Mouse (Mus musculus) lung, postnatal 10 days (tissue): ENCODE results near the gene Ano6.

Experiments used
- DNase-seq: peaks from one replicate; pipeline ENCODE4 v3.0.0; 2021

The Ano6 gene

GRCm38 (mm10) chr15:95948411-95948810, 157.8 kb downstream of the Ano6 start:
- DNase-seq, result no peak

GRCm38 (mm10) chr15:95949336-95949735, 158.7 kb downstream of the Ano6 start:
- no peak for DNase-seq

GRCm38 (mm10) chr15:95951497-95951896, 160.9 kb downstream of the Ano6 start:
- DNase-seq, result no peak

- DNase-seq, result no peak
Measured at GRCm38 (mm10) chr15:95956692-95957091, 166.0 kb downstream of the Ano6 start.

- no peak for DNase-seq
Measured at GRCm38 (mm10) chr15:95962411-95963123, 171.9 kb downstream of the Ano6 start.

- DNase-seq, result no peak
Measured at GRCm38 (mm10) chr15:95963124-95963482, 172.5 kb downstream of the Ano6 start.

DNA sequence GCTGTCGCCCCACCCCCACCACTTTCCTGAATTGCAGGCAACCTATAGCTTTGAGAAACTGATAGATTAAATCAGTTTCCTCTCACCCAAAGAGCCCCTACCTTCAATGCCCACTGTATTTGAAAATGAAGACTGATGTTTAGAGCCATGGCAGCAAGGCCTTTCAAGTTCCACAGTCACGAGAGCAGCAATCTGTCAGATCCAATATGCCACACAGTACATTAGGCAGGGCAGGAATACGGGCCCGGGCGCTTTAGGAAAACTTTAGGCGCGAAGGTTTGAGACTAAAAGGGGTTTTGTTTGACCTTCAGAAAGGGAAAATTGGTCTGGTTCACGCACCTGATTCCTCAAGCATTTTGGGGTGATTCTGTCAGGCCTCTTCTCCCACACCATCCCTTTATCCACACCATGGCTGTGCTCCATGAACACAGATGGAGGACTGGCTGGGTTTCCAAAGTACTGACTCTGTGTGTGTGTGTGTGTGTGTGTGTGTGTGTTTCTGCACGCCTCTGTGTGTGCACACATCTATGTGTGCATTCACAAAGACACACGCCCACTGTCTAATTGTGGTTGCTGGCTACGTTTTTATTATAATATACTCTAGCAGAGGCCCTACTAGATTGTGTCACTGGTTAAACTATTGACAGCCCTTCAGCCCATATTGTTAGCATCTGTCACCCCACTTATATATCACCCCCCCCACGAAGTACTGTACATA, 173.0 kb downstream of the Ano6 start:
- no peak for DNase-seq

- no peak for DNase-seq
Measured at GRCm38 (mm10) chr15:95964251-95964561, 173.6 kb downstream of the Ano6 start.

GRCm38 (mm10) chr15:95966979-95967378, 176.3 kb downstream of the Ano6 start:
- no peak for DNase-seq

DNA sequence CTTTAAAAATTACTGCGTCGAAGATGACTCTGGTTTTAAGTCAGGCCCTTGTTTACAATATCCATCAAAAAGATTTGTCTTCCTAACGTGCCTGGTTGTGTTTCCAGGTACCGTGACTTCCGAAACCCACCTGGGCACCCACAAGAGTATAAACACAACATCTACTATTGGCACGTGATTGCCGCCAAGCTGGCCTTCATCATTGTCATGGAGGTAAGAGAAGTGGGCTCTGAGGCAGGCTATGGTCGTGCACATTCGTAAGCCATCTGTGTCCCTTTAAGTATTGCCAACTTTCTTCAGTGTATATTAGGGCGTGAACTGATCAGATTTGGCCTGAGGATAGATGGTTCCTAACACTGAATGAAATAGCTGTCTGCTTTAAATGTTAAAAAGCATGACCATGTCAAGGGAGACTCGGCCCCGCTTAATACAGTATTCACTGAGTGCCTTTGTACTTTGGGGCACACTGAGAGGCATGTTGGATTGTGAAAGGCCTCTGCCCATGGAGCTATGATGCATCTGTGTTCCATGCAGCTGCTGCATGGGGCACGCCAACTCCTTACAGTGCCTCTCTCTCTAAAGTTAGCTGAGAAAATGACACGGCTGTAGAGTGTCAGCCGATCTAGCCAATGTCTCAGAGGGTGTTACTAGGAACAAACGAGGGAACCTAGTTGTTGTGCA, 177.0 kb downstream of the Ano6 start:
- no peak for DNase-seq

DNA sequence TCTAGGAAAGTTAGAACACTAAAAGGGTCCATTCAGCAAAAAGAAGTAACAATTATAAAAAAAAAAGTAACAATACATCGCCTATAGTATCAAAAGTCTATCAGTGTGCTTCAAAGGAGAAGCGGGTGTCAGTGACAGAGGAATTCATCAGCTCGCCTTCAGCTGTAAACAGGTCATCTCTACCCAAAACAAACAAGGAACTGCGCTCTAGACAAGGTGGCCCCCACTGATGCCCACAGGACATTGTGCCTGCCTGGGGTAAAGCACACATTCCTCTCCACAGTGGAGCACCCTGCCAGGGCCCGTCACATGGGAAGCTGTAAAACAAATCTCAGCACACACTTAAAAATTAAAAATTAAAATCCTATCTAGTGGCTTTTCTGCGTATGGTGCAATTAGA, 179.0 kb downstream of the Ano6 start:
- DNase-seq, result no peak

DNA sequence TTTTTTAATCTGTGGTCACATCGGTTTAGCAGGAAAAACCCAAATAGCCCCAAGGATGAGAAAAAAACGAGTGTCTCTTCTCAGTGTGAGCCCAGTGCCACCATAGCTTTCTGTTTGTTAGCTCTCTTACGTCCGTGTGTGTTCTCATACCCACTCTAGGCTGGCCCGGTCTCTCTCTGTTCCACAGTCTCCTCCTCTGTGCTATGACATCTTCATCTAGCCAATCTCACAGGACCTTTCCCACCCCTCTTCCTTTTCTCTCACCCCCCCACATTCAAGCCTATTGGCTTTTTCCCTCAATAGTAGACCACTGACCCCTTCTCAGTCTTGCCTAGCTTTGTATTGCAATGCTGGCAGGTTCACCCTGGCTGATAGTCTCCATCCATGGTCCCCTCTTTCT, 179.5 kb downstream of the Ano6 start:
- no peak for DNase-seq

GRCm38 (mm10) chr15:95970691-95971090, 180.0 kb downstream of the Ano6 start:
- no peak for DNase-seq

GRCm38 (mm10) chr15:95971302-95971701, 180.7 kb downstream of the Ano6 start:
- no peak for DNase-seq

- no peak for DNase-seq
Measured at GRCm38 (mm10) chr15:95972156-95972555, 181.5 kb downstream of the Ano6 start.

DNA sequence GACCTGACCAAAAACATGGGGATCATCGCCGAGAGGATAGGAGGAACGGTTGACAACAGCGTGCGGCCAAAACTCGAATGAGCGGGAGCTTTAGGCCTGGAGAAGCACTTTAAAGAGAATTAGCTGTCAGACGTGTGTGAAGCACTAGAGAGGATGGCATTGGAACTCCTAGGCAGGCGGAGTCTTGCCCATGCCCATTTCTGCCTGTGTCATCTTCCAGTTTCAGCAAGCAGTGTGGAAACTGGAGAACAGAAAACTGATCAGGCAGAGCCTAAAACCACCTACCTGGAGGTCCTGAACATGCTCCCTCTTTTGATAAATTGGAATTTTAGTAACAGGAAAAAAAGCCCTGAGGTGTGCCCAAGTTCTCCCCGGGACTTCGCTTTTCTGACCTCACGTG, 182.0 kb downstream of the Ano6 start:
- DNase-seq, result no peak

GRCm38 (mm10) chr15:95974021-95974597, 183.5 kb downstream of the Ano6 start:
- DNase-seq, result no peak

- no peak for DNase-seq
Measured at GRCm38 (mm10) chr15:95976156-95976876, 185.7 kb downstream of the Ano6 start.

DNA sequence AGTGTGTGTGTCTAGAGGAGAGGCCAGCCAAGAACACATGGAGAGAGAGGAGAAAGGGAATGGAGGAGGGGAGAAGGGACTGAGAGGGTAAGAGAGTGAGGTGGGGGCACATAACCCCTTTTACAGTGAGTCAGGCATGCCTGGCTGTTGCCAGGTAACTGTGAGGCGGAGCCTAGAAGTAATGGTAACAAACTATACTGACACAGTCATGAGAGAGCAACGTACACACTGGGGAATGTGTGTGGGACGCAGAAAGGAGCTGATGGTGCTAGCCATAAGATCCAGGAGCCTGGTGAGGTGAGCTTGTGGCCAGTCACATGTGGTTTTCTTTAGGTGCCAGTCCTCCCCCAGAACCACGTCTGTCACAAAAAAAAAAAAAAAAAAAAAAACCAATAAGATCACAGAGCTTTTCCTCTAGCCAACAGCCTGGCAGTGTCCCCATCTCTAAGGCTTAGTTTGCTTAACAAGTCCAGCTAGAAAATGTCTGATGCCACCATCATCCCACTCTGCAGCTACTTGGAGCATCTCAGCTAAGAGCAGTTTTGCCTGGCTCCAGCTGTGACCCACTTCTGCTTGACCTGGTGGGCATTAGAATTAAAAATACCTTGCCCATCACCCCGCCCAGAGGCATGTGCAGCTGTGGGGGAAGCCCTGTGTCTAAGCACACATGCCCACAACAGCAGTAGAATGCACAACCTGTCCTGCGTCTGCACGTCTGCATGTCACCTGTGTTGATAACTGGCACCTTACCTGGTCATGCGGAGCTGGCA, 186.7 kb downstream of the Ano6 start:
- no peak for DNase-seq

- DNase-seq, result no peak
Measured at GRCm38 (mm10) chr15:95977939-95978252, 187.3 kb downstream of the Ano6 start.

GRCm38 (mm10) chr15:95980641-95981040, 190.0 kb downstream of the Ano6 start:
- DNase-seq, result no peak

- DNase-seq, result no peak
Measured at GRCm38 (mm10) chr15:95987916-95988315, 197.3 kb downstream of the Ano6 start.
